29 mouse cellular contexts compared by ENCODE assay signal in genomic region chr13:98904608-98905007, GRCm38 (mm10).
"Had no signal": no experiment of that assay in that cellular context is flagged by ENCODE, and none has a peak within 500 bp of the region (broad histone marks: within the 10 kb centered on the region; RNA-seq: fewer than 3 reads in every experiment).

No protein-coding gene starts in this region.

- H3K4me3 ChIP-seq: heart, embryonic 12.5 days; heart, embryonic 13.5 days; heart, embryonic 15.5 days; hindbrain, embryonic 10.5 days; hindbrain, embryonic 12.5 days; hindbrain, embryonic 13.5 days; hindbrain, embryonic 15.5 days; intestine, embryonic 15.5 days; kidney, embryonic 15.5 days; layer of hippocampus, adult 2 months; left cerebral cortex, adult 2 months had no signal

- DNase-seq: heart, postnatal 10 days; heart, postnatal 14 days; heart, postnatal 36 days; kidney, adult 11 months; kidney, adult 18-20 months; kidney, adult 2 months; kidney, adult 8-10 months; kidney, adult 9 months; kidney, postnatal 10 days; kidney, postnatal 14 days; kidney, postnatal 25 days; kidney, postnatal 36 days; kidney, postnatal 4 days; layer of hippocampus, adult 9-11 months; layer of hippocampus, postnatal 36 days had no signal

- H3K9ac ChIP-seq: heart, embryonic 12.5 days; heart, embryonic 13.5 days; heart, embryonic 15.5 days; hindbrain, embryonic 12.5 days; hindbrain, embryonic 13.5 days; hindbrain, embryonic 14.5 days; hindbrain, embryonic 15.5 days; intestine, embryonic 15.5 days; kidney, embryonic 15.5 days had no signal

- H3K9me3 ChIP-seq: heart, embryonic 13.5 days; heart, embryonic 15.5 days; hindbrain, embryonic 10.5 days; hindbrain, embryonic 12.5 days; hindbrain, embryonic 13.5 days; hindbrain, embryonic 15.5 days; intestine, embryonic 15.5 days had no signal

- H3K27me3 ChIP-seq: heart, embryonic 12.5 days; heart, embryonic 13.5 days; heart, embryonic 15.5 days; hindbrain, embryonic 12.5 days; hindbrain, embryonic 13.5 days; hindbrain, embryonic 15.5 days; intestine, embryonic 15.5 days; kidney, embryonic 15.5 days had no signal

- H3K27ac ChIP-seq: heart, embryonic 13.5 days; heart, embryonic 15.5 days; hindbrain, embryonic 10.5 days; hindbrain, embryonic 12.5 days; hindbrain, embryonic 13.5 days; hindbrain, embryonic 14.5 days; hindbrain, embryonic 15.5 days; hindbrain, postnatal 0 days; intestine, embryonic 15.5 days; kidney, embryonic 15.5 days; kidney, postnatal 0 days; layer of hippocampus, adult 2 months; left cerebral cortex, adult 2 months had no signal
